Mouse (Mus musculus) lung, postnatal 36 days (tissue): ENCODE results near the gene Lekr1.

Experiments used
- DNase-seq: peaks from one replicate; pipeline ENCODE4 v3.0.0; 2022; ENCODE audit warnings: mixed read lengths

The Lekr1 gene

GRCm38 (mm10) chr3:65839664-65840063, 173.6 kb downstream of the Lekr1 start:
- DNase-seq = no peak

GRCm38 (mm10) chr3:65841175-65841574, 175.1 kb downstream of the Lekr1 start:
- no peak for DNase-seq

- no peak for DNase-seq
Observed at GRCm38 (mm10) chr3:65842515-65843184, 176.6 kb downstream of the Lekr1 start.

- DNase-seq = no peak
Observed at GRCm38 (mm10) chr3:65843185-65843552, 177.1 kb downstream of the Lekr1 start.

- no peak for DNase-seq
Observed at GRCm38 (mm10) chr3:65844302-65844701, 178.3 kb downstream of the Lekr1 start.

GRCm38 (mm10) chr3:65844851-65845552, 179.0 kb downstream of the Lekr1 start:
- peak; percentile 84 for DNase-seq

GRCm38 (mm10) chr3:65847158-65847787, 181.2 kb downstream of the Lekr1 start:
- DNase-seq = no peak

GRCm38 (mm10) chr3:65853746-65854145, 187.7 kb downstream of the Lekr1 start:
- no peak for DNase-seq

GRCm38 (mm10) chr3:65855521-65855920, 189.5 kb downstream of the Lekr1 start:
- no peak for DNase-seq

GRCm38 (mm10) chr3:65858118-65858517, 192.1 kb downstream of the Lekr1 start:
- DNase-seq = peak; percentile 41

- DNase-seq = no peak
Observed at GRCm38 (mm10) chr3:65858741-65859348, 192.8 kb downstream of the Lekr1 start.

- no peak for DNase-seq
Observed at GRCm38 (mm10) chr3:65859750-65860149, 193.7 kb downstream of the Lekr1 start.

GRCm38 (mm10) chr3:65860903-65861302, 194.9 kb downstream of the Lekr1 start:
- no peak for DNase-seq

GRCm38 (mm10) chr3:65861471-65861881, 195.4 kb downstream of the Lekr1 start:
- no peak for DNase-seq

GRCm38 (mm10) chr3:65863297-65863696, 197.3 kb downstream of the Lekr1 start:
- DNase-seq = peak; percentile 88

GRCm38 (mm10) chr3:65863762-65864377, 197.8 kb downstream of the Lekr1 start:
- no peak for DNase-seq

GRCm38 (mm10) chr3:65868931-65869330, 202.9 kb downstream of the Lekr1 start:
- no peak for DNase-seq

GRCm38 (mm10) chr3:65869724-65870123, 203.7 kb downstream of the Lekr1 start:
- DNase-seq = no peak

GRCm38 (mm10) chr3:65871188-65871603, 205.2 kb downstream of the Lekr1 start:
- DNase-seq = peak; percentile 62

GRCm38 (mm10) chr3:65871609-65872272, 205.7 kb downstream of the Lekr1 start:
- DNase-seq = no peak

- peak; percentile 50 for DNase-seq
Observed at GRCm38 (mm10) chr3:65873093-65873830, 207.2 kb downstream of the Lekr1 start.
